Mouse (Mus musculus): ENCODE data around the gene Tspan4. TPM values are rescaled to one million over a fixed set of nuclear protein-coding genes. Genes with fewer than 3 reads are reported as not detected.
A peak's percentile ranks its signal among the peaks of the same experiment; 100 is the strongest.

Tspan4 gene
- total and polyA plus RNA-seq, 2 experiments from 2014 or later, result 54.9 to 79.6 TPM

GRCm38 (mm10) chr7:141431434-141432185 is 43.4 kb upstream of the Tspan4 start:
- H3K9me3 ChIP-seq (ENCODE audit: low read length), result no peaks in the 10 kb centered on the region
- no peaks in the 10 kb centered on the region for H3K27me3 ChIP-seq (ENCODE audit: insufficient read depth, low read length)
- H3K27ac ChIP-seq (ENCODE audit: low read depth, low read length), result no peak overlapping the region
- ATAC-seq (no peak), DNase-seq (no peak)
- no peak overlapping the region for H3K9ac ChIP-seq
- peaks cover 43% of the 10 kb centered on the region for H3K36me3 ChIP-seq (ENCODE audit: insufficient read depth)
- WGBS, result 94% methylated on average over 19 of the region's 19 CpGs
- H3K4me1 ChIP-seq (ENCODE audit: insufficient read depth), result peaks cover 29% of the 10 kb centered on the region
- no peak overlapping the region for H3K4me3 ChIP-seq (ENCODE audit: low read depth, low read length)
- no peak for TF ChIP-seq CTCF (IDR thresholded peaks at IDR 0.05; ENCODE audit: low read depth)
- H3K4me2 ChIP-seq (ENCODE audit: low read depth), result no peak overlapping the region

- no peak for TF ChIP-seq CTCF (IDR thresholded peaks at IDR 0.05; ENCODE audit: low read depth)
- WGBS, result 82% methylated on average over 8 of the region's 8 CpGs
- peaks cover 38% of the 10 kb centered on the region for H3K36me3 ChIP-seq (ENCODE audit: insufficient read depth)
- H3K4me3 ChIP-seq (ENCODE audit: low read depth, low read length), result no peak overlapping the region
- DNase-seq (no peak), ATAC-seq (no peak)
- no peak overlapping the region for H3K4me2 ChIP-seq (ENCODE audit: low read depth)
- peaks cover 31% of the 10 kb centered on the region for H3K4me1 ChIP-seq (ENCODE audit: insufficient read depth)
- H3K9ac ChIP-seq, result no peak overlapping the region
- no peaks in the 10 kb centered on the region for H3K27me3 ChIP-seq (ENCODE audit: insufficient read depth, low read length)
- no peaks in the 10 kb centered on the region for H3K9me3 ChIP-seq (ENCODE audit: low read length)
- H3K27ac ChIP-seq (ENCODE audit: low read depth, low read length), result no peak overlapping the region
Measured at GRCm38 (mm10) chr7:141432186-141432611, 42.8 kb upstream of the Tspan4 start.

- H3K36me3 ChIP-seq (ENCODE audit: insufficient read depth), result peaks cover 38% of the 10 kb centered on the region
- DNase-seq (no peak), ATAC-seq (no peak)
- 0 out of 2 replicates have a peak overlapping the region, but pooled peaks have one; percentile 87 for H3K4me2 ChIP-seq (ENCODE audit: low read depth)
- H3K9me3 ChIP-seq (ENCODE audit: low read length), result no peaks in the 10 kb centered on the region
- no peak overlapping the region for H3K4me3 ChIP-seq (ENCODE audit: low read depth, low read length)
- peaks cover 35% of the 10 kb centered on the region for H3K4me1 ChIP-seq (ENCODE audit: insufficient read depth)
- 73% methylated on average over 6 of the region's 6 CpGs for WGBS
- TF ChIP-seq CTCF (IDR thresholded peaks at IDR 0.05; ENCODE audit: low read depth), result no peak
- H3K9ac ChIP-seq, result 0 out of 2 replicates have a peak overlapping the region, but pooled peaks have one; percentile 66
- H3K27ac ChIP-seq (ENCODE audit: low read depth, low read length), result no peak overlapping the region
- H3K27me3 ChIP-seq (ENCODE audit: insufficient read depth, low read length), result no peaks in the 10 kb centered on the region
Measured at GRCm38 (mm10) chr7:141432741-141433516, 42.1 kb upstream of the Tspan4 start.

GRCm38 (mm10) chr7:141433517-141434400 is 41.3 kb upstream of the Tspan4 start:
- H3K4me2 ChIP-seq (ENCODE audit: low read depth), result peak overlapping the region; percentile 87
- WGBS, result 74% methylated on average over 15 of the region's 15 CpGs
- H3K4me3 ChIP-seq (ENCODE audit: low read depth, low read length), result peak overlapping the region; percentile 53
- H3K27ac ChIP-seq (ENCODE audit: low read depth, low read length), result peak overlapping the region; percentile 86
- H3K9ac ChIP-seq, result peak overlapping the region; percentile 66
- no peak for DNase-seq
- TF ChIP-seq CTCF (IDR thresholded peaks at IDR 0.05; ENCODE audit: low read depth), result no peak
- H3K9me3 ChIP-seq (ENCODE audit: low read length), result no peaks in the 10 kb centered on the region
- ATAC-seq, result no peak
- H3K4me1 ChIP-seq (ENCODE audit: insufficient read depth), result peaks cover 35% of the 10 kb centered on the region
- H3K36me3 ChIP-seq (ENCODE audit: insufficient read depth), result peaks cover 38% of the 10 kb centered on the region
- no peaks in the 10 kb centered on the region for H3K27me3 ChIP-seq (ENCODE audit: insufficient read depth, low read length)

- peak overlapping the region; percentile 86 for H3K27ac ChIP-seq (ENCODE audit: low read depth, low read length)
- H3K27me3 ChIP-seq (ENCODE audit: insufficient read depth, low read length), result no peaks in the 10 kb centered on the region
- H3K4me3 ChIP-seq (ENCODE audit: low read depth, low read length), result peak overlapping the region; percentile 53
- peak overlapping the region; percentile 87 for H3K4me2 ChIP-seq (ENCODE audit: low read depth)
- peak; percentile 19; the same call in 1 of the 2 replicates for ATAC-seq
- TF ChIP-seq CTCF (IDR thresholded peaks at IDR 0.05; ENCODE audit: low read depth), result no peak
- 8% methylated on average over 8 of the region's 8 CpGs for WGBS
- H3K36me3 ChIP-seq (ENCODE audit: insufficient read depth), result peaks cover 38% of the 10 kb centered on the region
- H3K9ac ChIP-seq, result peak overlapping the region; percentile 66
- H3K9me3 ChIP-seq (ENCODE audit: low read length), result no peaks in the 10 kb centered on the region
- peak; percentile 83 for DNase-seq
- H3K4me1 ChIP-seq (ENCODE audit: insufficient read depth), result peaks cover 31% of the 10 kb centered on the region
Measured at GRCm38 (mm10) chr7:141434464-141434863, 40.6 kb upstream of the Tspan4 start.

- peaks cover 31% of the 10 kb centered on the region for H3K4me1 ChIP-seq (ENCODE audit: insufficient read depth)
- peak overlapping the region; percentile 86 for H3K27ac ChIP-seq (ENCODE audit: low read depth, low read length)
- H3K4me3 ChIP-seq (ENCODE audit: low read depth, low read length), result peak overlapping the region; percentile 53
- DNase-seq (peak; percentile 73), ATAC-seq (peak; percentile 32)
- no peaks in the 10 kb centered on the region for H3K27me3 ChIP-seq (ENCODE audit: insufficient read depth, low read length)
- H3K36me3 ChIP-seq (ENCODE audit: insufficient read depth), result peaks cover 42% of the 10 kb centered on the region
- 3% methylated on average over 17 of the region's 17 CpGs for WGBS
- peak overlapping the region; percentile 66 for H3K9ac ChIP-seq
- peak overlapping the region; percentile 87 for H3K4me2 ChIP-seq (ENCODE audit: low read depth)
- TF ChIP-seq CTCF (IDR thresholded peaks at IDR 0.05; ENCODE audit: low read depth), result no peak
- H3K9me3 ChIP-seq (ENCODE audit: low read length), result no peaks in the 10 kb centered on the region
Measured at GRCm38 (mm10) chr7:141435129-141435855, 39.7 kb upstream of the Tspan4 start.

All from forebrain, postnatal 0 days (tissue).